Mouse (Mus musculus) retina, embryonic 14.5 days (tissue): ENCODE data around the gene Rsu1.

Experiments used
- DNase-seq: peaks from one replicate; pipeline ENCODE4 v3.0.0-alpha.2; 2015; ENCODE audit warnings: low spot score

The Rsu1 gene

DNA sequence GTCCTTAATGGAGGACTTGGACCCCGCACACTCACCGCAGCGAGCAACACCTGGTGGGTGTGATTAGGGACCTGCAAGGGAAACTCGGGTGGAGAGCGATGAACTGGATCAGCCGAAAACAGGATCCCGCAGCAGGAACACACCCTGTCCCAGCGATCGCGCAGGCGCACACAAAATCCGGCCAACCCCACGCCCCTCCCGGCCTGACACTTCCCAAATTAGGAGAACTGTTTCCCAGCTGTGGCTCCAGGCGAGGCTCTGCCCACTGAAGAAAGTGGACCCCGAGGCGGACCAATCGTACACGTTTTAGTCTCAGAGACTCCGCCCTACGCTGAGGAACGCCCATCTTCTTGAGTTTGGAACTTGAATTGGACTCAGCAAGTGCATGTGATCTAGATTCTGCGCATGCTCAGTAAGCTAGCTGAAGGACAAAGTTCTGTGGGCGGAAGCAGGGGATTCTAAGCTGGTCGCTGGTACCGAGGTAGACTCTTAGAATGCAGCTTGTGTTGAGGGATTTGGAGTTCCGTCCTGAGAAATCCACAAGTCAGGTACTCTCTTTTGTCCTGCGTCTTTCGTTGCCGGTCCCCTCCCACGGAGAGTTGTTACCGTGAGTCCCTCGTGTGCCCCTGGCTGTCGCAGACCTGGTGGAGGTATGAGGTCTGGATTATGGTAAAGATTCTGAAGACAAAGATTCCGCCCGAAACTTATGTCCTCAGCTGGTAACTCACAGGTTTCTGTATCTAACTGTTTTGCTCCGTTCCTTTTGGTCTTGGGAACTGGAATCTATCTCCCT lies at the start of gene Rsu1:
Rsu1 (minus strand) TSS at position 251 of the 793 bp plus-strand sequence.
- DNase-seq = peak; percentile 98

DNA sequence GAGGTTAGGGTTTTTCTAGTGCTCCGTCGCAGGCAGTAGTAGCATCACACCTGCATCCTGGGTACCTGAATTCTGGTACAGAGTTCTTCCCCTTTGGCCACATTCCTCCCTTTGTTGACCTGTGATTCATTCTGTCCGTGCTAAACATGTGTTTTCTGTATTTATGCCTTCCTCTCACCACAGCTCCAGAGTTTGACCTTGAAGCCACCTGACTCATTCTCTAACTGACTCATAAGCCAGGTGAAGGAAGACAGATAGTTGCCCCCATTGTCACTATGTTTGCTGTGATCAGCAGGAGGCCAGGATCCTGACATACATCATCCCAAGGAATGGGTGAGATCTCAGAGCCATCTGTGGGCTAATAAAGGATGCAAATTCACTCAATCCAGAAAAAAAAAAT lies 32.2 kb upstream of the Rsu1 start:
- DNase-seq = no peak

DNA sequence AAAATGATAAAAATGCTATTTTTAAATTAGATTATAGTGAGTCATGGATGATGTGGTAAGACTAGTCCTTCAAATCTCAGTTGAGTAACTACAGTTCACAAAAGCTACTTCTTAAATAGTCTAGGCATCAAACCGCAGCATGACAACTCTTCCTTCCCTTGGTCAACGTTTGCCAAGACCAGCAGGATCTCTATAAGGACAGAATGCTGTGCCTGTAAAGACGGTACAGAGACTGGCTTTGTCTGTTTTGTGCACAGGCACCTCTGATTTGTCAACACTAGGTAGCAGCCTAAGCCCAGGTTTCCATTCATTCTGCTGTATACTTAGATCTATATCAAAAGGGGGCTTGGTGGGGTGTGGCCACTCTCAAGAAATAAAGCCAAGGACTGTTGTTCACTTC lies 27.8 kb upstream of the Rsu1 start:
- DNase-seq = peak; percentile 69

DNA sequence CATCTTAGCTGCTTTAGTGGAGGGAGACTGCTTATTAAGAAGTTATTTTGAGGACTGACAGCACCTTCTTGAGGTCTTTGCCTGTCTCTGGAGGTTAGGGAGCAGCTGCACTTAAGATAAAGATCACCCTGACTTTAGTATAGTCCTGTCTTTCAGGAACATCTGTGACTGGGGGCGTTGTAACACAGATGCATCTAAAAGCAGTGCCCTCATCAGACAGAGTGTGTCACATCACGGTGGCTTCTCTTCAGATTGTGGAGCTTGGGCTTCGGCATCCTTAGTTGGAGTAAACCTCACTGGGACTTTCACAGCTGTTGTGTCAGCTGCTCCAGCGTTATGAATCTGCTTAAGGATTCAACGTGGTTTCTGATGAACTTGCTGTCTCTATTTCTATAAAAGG lies 26.5 kb upstream of the Rsu1 start:
- peak; percentile 12 for DNase-seq

DNA sequence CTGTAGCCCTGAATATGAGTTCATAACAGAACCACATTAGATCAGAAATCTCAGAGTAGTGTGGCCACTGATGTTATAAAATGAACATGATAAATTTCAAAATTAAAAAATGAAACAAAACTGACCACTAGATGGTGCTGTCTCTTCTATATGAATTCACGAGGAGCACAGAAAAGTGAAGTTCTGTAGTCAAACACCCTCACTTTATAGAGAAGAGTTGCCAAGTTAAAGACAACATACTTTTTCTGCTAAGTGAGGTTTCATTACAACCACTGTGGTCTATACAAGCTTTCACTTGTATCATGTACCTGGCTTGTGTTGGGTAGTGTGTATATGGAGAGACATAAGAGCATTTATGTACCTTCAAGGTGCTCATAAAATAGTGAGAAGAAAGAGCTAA lies 19.4 kb upstream of the Rsu1 start:
- peak; percentile 85 for DNase-seq

GRCm38 (mm10) chr2:13290070-13290469 lies 18.9 kb upstream of the Rsu1 start:
- no peak for DNase-seq

GRCm38 (mm10) chr2:13278114-13278862 lies 7.1 kb upstream of the Rsu1 start:
- DNase-seq = peak; percentile 76

- DNase-seq = peak; percentile 42
Measured at GRCm38 (mm10) chr2:13275874-13276273, 4.7 kb upstream of the Rsu1 start.

GRCm38 (mm10) chr2:13270736-13271135 lies 479 bp downstream of the Rsu1 start:
- DNase-seq = peak; percentile 3

DNA sequence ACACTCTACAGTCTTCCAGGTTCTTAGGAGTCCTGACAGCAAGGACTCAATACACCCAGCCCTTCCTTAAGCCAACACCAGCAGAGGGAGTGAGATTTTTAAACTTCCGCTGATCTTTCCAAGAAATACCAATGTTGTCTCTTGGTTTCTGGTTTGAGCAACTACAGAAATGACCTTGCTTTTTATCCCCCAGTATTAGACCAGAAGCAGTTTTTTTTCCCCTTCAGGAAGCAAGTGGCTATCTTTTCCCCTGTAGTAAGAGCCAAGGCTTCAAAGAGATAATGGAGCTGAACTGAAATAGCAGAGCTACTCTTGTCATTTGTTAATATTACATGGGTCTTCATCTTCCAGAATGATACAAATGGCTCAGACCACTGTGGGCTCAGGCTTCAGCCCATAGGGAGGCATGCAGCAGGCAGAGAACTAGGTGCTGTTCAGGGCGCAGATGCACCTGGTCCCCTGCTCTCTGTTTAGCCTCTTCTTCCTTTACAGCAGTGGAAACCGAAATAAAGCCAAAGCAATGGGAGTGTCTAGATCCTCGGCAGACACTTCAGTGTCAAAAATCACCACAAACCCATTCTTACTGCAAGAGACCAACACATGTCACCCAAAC lies 2.4 kb downstream of the Rsu1 start:
- DNase-seq = no peak

- peak; percentile 83 for DNase-seq
Measured at GRCm38 (mm10) chr2:13264875-13265274, 6.3 kb downstream of the Rsu1 start.

GRCm38 (mm10) chr2:13263150-13263549 lies 8.1 kb downstream of the Rsu1 start:
- DNase-seq = no peak

- no peak for DNase-seq
Measured at GRCm38 (mm10) chr2:13258606-13259005, 12.6 kb downstream of the Rsu1 start.

GRCm38 (mm10) chr2:13240711-13241110 lies 30.5 kb downstream of the Rsu1 start:
- DNase-seq = peak; percentile 13

- peak; percentile 84 for DNase-seq
Measured at GRCm38 (mm10) chr2:13237140-13237901, 33.9 kb downstream of the Rsu1 start.

DNA sequence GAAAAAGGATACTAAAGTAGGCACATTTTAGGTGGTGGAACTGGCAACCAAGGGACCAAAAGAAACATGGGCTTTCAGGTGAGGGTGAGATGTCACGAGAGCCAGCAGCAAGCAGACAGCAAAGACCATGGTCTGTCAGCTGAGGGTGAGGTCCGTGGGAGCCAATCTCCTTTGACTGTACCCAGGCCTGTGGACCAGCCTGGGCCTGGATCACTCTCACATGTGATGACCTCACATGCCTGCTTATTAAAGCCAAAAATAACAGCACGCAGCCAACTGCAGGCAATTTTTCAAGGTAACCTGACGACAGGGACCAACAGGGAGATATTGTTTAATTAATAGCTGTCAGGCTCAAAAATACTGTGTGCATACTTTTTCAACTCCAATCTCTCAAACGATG lies 35.5 kb downstream of the Rsu1 start:
- DNase-seq = no peak

DNA sequence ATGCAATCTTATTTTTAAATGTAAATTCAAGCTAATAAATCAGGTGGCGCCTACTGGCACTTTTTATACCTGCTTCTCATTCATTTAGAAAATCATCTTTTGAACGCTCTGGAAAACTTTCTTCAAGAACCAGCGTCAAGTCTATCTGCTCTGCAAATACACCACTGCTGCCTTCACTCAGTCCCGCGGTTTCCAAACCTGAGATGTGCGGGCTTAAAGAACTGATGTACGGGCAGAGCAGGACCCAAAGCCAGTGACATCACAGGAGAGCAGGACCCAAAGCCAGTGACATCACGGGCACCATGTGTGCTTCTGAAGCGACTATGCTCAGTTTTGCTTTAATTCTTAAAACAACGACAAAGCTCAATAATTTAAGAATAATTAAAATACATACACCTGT lies 36.4 kb downstream of the Rsu1 start:
- no peak for DNase-seq

DNA sequence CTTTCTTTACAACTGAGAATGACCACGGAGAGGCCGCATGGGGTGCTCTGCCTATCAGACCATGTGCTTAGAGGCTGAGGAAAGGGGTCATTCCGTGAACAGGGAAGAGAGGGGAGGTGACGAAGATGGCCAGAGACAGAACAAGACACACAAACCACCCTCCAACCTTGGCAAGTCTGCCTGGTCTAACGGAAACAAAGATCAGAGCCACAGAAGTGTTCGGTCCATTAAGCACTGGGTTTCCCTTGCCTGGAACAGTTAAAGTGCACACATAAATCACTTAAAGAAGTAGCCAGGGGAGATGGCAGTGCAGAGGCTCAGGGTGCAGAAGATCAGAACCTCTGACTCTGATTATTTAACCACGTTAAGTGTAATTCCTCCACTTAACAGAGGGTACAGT lies 37.3 kb downstream of the Rsu1 start:
- DNase-seq = peak; percentile 47

DNA sequence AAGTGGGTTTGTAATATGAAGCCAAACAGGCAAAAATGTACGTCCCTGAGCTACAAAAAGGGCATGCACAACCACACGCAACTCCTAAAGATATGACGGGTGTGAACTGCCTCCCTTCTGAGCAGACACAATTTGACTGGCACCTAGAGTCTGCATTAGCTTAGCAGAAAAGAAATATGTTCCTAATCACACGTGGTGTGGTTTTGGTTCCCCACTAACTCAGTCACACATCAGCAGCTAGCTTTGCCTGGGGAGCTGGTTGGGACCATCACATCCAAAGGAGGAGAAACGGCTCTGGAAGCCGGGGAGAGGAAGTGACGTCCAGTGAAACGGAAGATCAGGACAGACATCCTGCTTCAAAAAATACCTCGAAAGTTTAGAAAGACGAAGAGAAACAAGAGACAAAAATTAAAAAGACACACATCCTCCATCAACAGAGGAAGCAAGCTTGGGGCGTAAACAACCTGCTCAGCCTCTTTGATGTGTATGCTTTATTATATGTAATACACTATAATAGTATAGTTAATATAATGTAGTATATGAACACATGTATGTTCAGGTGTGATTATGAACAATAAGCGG lies 37.9 kb downstream of the Rsu1 start:
- no peak for DNase-seq

DNA sequence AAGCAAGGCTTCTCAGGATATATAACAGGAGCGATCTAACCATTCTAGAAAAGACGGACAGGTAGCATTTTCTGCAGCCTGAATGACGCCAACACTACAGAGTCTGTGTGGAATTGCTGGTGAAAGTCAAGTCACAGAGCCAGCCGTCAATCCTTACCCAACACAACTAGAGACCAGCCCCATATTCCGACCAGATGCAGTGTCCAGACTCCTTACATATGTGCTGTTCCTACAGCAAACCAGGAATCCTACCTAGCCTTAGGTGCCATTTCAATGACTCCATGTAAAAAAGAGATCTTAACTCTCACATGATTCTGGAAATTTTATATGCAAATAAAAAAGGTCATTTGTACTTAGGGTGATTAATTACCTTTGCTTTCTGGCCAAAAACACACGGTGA lies 38.9 kb downstream of the Rsu1 start:
- DNase-seq = no peak

DNA sequence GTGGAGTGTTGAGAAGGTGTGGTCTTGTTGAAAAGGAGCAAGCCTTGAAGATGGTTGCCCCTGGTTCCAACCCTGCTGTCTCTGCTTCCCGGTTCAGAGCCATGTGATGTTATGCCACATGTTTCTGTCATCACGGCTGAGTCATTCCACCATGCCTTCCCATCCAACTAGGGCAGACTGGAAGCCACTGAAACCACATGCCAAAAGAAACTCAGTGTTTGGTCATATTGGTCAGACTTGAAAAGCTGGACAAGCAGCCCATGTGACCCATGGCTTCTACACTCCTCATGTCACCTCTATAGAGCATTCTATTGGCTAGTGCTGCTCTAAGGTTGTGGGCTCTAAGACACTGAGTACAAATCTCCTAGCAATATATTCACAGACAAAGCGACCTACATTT lies 41.5 kb downstream of the Rsu1 start:
- no peak for DNase-seq

DNA sequence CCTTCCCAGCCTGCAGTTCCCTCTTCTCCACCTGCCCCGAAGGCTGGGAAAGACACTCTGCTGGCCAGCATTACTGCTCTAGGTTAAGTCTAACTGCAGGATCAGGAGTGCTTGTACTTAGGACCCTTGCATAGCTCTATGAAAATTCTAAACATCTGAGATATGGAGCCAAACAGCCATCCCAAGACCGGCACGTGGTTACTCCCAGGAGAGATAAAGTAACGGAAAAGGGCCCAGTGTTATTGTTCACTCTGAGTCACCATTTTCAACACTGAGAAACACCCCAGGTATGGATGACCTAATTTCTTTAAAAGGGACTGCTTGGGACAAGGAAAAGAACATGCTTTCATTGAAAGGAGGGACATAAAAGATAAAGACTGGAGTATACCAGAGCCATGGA lies 45.2 kb downstream of the Rsu1 start:
- no peak for DNase-seq
